Mouse (Mus musculus) heart, adult 2 months (tissue): Measurements from ENCODE around the gene Fgd6.

Experiments
- CTCF ChIP-seq: fragments of 200-600 bp; IDR thresholded peaks from 2 replicates; pipeline ENCODE4 v1.8.1; 2022; ENCODE audit warnings: antibody characterized with exemption, mild to moderate bottlenecking, moderate library complexity
- EP300 ChIP-seq: fragments of 200-500 bp; IDR thresholded peaks from 2 replicates; pipeline ENCODE4 v1.6.1; 2011; ENCODE audit warnings: low read depth, low read length, control low read depth; ENCODE audit not compliant: insufficient read depth

- TF ChIP-seq CTCF (no peak), EP300 (no peak)
These were observed 111.6 kb downstream of the Fgd6 start for GRCm38 (mm10) chr10:94147391-94147755.
